Mouse (Mus musculus): ENCODE data around the gene Acr. TPM values are rescaled to one million over a fixed set of nuclear protein-coding genes. Genes with fewer than 3 reads are reported as not detected.

The Acr gene
- total RNA-seq (2023), result not detected

DNA sequence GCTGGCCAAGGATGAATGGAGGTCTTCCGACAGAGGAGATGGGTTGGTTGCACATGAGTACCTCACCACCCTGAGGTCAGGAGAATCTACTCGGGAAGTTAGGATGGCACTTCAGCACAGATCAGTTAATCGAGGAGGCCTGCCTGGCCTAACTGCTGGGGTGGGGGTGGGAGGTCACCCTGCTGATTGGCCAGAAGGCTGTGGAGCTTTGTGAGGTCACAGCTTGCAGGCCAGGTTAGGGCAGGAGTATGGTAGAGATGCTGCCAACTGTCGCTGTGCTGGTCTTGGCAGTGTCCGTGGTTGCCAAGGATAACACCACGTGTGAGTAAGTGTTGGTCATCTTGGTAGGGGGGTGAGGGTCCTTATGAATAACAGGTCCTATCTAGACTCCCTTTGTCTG is at the start of gene Acr:
Gene Acr, plus strand, starts transcription at position 213 of the 400 bp plus-strand sequence.

DNA sequence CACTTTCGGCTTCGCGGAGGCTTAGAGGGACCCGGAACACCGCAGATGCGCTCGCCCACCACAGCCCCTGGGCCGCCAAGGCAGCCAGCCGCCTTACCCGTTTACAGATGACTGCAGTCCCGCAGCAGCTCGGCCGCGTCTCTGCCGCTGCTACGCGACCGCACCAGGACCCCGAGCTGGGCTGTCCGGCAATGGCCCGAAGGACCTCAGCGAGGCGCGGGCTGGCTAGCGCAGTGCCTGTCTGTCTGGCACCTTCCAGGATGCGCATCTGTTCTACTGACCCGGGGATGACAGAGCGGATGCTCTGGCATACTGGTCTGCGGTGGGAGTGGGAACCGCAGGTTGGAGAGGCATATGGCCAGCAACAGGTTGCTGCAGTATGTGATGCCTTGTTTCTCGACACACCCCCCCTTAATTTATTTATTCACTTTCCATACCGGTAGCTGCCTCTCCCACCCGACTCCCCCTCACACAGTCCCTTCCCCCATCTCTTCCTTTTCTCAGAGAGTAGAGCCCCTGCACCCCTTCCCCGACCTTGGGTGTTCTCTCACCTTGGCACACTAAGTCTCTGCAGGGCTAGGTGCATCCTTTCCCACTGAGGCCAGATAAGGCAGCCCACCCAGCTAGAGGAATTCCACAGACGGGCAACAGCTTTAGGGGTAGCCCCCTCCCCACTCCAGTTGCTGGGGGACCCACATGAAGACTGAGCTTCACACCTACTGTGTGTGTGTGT is 23.8 kb downstream of the Acr start, which contains the start of gene Rabl2:
Gene Rabl2, minus strand, starts transcription at position 201 of the 733 bp plus-strand sequence.

Other genes starting within 250 kb of the Acr start
- not detected for gene Adm2, start 245.6 kb upstream of the Acr start, total RNA-seq (2023)
- not detected for gene Miox, start 233.9 kb upstream of the Acr start, total RNA-seq (2023)
- gene Lmf2, start 212.7 kb upstream of the Acr start, total RNA-seq (2023), result 10 to 100 TPM; 38.9 to 51.4 TPM
- 100 to 1,000 TPM in 1 of 2 experiments, 10 to 100 TPM in 1; 92.6 to 104 TPM for gene Ncaph2, start 212.6 kb upstream of the Acr start, total RNA-seq (2023)
- 1 to 10 TPM; 5.1 to 5.4 TPM for gene Sco2, start 194.5 kb upstream of the Acr start, total RNA-seq (2023)
- gene Tymp, start 191.3 kb upstream of the Acr start, total RNA-seq (2023), result under 1 TPM; 0.22 to 0.24 TPM
- 1 to 10 TPM in 1 of 2 experiments, not detected in 1; 1.1 TPM for gene Odf3b, start 189.0 kb upstream of the Acr start, total RNA-seq (2023)
- not detected for gene Klhdc7b, start 183.4 kb upstream of the Acr start, total RNA-seq (2023)
- not detected for gene Syce3, start 157.8 kb upstream of the Acr start, total RNA-seq (2023)
- 1 to 10 TPM; 4.3 to 5.4 TPM for gene Cpt1b, start 142.5 kb upstream of the Acr start, total RNA-seq (2023)
- 10 to 100 TPM; 11.1 to 15.7 TPM for gene C730034F03Rik, start 138.7 kb upstream of the Acr start, total RNA-seq (2023)
- not detected for gene Gm44502, start 138.6 kb upstream of the Acr start, total RNA-seq (2023)
- 100 to 1,000 TPM; 101 to 122 TPM for gene Chkb, start 138.4 kb upstream of the Acr start, total RNA-seq (2023)
- gene Mapk8ip2, start 114.4 kb upstream of the Acr start, total RNA-seq (2023), result not detected
- 10 to 100 TPM; 12.7 to 14.9 TPM for gene Arsa, start 90.9 kb upstream of the Acr start, total RNA-seq (2023)
- gene Shank3, start 68.7 kb upstream of the Acr start, total RNA-seq (2023), result 1 to 10 TPM; 1.0 to 3.4 TPM
- gene Rabl2, start 23.6 kb downstream of the Acr start, total RNA-seq (2023), result 1 to 10 TPM; 2.0 to 4.4 TPM